Mouse (Mus musculus): Measurements from ENCODE around the gene Rpl14.
A peak's percentile ranks its signal among the peaks of the same experiment; 100 is the strongest.

Gene Rpl14

DNA sequence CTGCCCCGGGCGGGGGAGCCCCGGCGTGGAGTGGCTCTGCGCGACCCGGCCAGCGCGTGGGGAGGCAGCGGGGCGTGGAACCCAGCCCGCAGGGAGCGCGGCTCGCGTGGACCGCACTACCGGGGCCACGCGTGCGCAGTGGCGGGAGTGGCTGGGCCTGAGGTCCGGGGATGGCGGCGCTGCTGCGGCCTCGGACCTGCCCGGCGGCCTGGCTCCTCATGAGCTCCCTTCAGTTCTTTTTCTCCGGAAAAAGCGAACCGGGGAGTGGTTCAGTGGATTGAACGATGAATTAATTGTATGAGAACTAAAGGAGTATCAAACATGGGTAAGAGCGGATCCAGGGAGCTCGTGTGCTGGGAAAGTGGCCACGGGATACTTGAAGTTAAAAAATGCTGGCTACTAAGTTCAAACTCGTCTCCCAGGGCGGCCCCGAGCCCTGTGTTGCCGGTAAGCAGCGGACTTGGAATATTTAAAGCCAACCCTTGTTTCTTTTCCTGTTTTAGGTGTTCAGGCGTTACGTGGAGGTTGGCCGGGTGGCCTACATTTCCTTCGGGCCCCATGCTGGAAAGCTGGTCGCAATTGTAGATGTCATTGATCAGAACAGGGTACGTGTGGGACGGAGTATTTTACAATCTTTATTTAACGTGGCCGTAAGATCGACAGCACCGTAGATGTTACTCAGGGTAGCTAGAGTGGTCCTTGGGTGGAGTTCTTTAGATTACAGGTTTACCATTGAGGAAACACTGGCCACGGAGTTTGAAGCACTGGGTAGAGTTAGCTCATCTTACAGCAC lies 545 bp downstream of the Rpl14 start:
- no peak for DNase-seq (ENCODE audit: low spot score)

DNA sequence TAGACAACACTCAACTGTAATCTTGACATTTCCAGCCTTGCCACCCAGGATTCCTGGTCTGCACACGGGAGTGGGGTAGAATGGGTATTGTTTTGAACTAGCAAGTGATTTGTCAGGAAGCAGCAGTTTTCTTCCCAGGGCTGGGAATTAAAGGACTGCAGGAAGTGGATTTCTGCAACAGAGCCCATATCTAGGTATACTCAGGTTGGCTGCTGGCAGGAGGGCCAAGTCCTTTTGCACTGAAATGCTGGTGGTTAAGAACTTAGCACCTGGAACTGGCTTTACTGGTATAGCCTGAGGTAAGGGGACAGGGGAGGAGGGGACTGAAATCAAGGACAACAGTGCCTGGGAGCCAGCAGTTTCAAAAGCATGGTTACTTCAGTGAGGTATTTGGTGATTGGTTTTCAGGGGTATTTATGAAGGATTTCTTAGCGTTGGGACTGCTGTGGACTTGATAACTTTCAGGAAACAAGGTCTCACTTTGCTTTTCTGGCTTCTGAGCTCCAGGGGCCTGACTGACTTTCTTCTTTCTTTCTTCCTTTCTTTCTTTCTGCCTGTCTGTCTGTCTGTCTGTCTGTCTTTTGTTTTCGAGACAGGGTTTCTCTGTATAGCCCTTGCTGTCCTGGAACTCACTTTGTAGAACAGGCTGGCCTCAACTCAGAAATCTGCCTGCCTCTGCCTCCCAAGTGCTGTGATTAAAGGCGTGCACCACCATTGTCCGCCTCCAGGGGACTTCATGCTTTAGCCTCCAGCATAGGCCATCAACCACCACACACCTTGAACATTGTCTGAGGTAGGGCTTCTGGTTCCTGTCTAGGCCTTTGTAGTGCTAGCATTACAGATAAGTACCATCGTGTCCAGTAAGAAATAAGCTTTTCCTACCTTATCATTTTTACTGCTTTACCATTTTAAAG lies 4.8 kb downstream of the Rpl14 start:
- no peak for DNase-seq (ENCODE audit: low spot score)

DNA sequence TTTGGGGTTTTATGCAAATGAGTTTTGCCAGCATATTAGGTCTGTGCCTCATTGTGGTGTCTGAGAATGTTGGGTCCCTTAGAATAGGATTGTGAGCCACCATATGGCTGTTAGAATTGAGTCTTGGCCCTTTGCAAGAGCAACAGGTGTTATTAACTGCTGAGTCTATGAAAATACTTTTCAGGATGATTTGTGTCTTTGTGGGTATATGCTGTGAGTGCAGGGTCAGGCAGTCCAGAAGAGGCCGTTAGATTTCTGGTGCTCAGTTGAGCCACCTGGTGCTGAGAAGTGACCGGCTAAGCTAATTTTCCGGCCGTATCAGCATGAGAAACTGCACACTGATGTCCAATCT lies 5.4 kb downstream of the Rpl14 start:
- no peak for DNase-seq (ENCODE audit: low spot score)

DNA sequence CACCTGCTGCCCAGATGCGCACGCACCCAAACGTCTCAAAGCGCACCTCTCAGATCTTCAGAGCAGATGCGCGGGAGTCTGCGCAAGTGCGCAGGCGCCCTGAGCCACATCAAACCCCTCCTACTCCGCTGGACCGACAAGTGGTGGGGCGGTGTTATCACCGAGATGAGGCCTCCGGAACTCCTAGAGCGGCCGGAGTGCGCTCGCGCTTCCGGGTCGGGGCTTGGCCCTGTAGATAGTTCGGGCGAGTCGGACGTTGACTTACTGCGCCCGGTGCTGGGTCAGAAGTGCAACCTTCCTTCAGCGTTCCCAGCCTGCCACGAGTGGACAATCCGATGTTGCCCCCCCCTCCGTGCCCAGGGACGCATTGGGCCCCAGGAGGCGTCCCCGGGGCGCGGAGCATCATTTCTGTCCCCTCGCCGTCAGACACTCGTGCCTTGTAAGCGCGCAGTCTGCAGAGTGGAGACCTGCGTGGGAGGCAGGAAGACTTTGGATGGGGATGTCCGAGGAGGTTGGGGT lies 5.9 kb downstream of the Rpl14 start:
- DNase-seq (ENCODE audit: low spot score), result peak; percentile 86

DNA sequence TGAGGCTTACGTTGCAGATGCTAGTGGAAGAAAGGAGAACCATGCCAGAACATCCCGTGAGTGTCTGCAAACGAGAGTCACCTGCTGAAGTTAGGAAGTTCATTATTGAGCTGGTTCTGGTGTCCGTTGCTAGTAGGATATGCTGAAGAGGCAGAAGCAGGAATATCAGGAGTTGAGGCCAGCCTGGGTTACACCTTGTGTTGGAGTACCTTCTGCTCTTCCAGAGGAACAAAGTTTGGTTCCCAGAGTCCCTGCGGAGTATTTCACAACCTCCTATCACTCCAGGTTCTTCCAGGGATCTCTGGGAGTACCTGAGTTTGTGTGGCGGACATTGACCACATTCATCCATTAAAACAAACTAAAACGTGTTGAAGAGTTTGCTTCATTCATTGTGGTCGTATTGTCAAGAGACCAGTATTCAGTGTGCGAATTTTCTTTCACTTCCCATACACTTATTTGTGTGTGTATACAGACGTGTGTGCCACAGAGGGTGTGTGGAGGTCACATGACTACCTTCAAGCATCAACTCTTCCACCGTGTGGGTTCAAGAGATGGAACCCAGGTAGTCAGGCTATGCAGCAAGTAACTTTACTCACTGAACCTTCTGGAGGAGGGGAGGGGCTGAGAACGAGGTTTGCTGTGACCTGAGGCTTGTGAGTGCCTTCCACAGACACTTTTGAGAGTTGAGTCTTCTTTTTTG lies 6.6 kb downstream of the Rpl14 start:
- DNase-seq (ENCODE audit: low spot score), result no peak

DNA sequence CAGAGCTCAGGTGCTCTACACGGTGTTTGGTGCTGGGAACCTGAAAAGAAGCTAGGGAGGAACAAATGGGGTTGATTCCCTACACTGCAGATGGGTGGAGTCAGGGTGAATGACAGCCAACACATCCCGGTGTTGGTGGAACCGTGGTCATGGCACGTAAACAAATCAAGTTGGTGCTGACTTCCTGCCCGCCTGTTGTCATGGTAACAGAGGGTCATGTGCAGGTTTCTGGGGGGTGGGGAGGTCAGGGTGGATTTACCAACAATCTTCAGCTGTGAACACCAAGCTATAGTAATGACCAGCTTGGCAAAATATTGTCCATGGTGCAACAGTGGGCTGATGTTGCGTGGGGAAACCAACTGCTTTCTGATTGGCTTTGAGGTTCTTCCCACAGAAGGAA lies 7.5 kb downstream of the Rpl14 start:
- DNase-seq (ENCODE audit: low spot score), result no peak

DNA sequence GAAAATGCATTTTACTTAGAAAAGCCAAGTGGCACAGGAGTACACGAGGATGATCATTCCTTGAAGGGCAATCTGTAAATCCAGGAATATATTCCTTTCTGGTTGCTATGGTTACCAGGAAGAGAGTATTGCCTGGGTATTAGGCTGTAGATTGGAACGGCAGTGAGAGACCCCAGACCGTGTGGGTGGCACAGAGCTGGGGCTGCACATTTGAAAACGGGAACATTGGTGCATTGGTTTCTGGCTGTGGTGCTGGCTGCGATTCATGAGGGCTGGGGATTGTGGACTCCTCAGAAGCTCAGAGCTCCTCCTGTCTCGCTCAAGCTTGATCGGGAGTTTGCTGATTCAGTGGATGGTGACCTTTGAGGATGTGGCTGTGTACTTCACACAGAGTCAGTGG lies 8.6 kb downstream of the Rpl14 start:
- DNase-seq (ENCODE audit: low spot score), result no peak

DNA sequence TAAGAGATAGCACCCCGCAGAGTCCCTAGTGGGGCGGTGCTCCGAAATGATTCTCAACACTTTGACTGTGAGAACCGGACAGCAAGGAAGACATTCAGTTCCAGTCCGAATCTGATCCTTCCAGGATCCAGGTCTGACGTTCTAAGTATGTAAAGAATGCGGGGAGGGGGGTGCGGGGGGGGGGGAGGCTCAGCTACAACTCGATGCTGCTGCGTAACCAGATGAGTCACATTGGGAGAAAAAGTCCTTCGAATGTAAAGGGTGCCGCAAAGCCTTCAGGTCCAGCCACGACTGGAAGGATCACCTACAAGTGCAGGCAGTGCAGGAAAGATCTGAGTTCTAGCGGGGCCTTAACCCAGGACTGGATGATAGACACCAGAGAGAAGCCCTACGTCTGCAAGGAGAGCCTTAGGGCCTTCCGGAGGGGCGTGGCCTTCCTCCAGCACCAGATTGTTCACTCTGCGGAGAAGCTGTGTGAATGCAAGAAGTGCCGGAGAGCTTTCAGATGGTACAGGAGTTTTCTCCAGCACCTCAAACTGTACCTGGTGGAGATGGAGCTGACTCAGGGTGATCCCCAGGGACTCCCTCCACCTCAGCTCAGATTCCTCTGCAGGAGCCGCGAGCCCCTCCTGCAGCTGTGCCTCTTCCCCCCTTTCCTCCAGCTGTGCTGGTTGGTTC lies 10.8 kb downstream of the Rpl14 start:
- peak; percentile 45 for DNase-seq (ENCODE audit: low spot score)

DNA sequence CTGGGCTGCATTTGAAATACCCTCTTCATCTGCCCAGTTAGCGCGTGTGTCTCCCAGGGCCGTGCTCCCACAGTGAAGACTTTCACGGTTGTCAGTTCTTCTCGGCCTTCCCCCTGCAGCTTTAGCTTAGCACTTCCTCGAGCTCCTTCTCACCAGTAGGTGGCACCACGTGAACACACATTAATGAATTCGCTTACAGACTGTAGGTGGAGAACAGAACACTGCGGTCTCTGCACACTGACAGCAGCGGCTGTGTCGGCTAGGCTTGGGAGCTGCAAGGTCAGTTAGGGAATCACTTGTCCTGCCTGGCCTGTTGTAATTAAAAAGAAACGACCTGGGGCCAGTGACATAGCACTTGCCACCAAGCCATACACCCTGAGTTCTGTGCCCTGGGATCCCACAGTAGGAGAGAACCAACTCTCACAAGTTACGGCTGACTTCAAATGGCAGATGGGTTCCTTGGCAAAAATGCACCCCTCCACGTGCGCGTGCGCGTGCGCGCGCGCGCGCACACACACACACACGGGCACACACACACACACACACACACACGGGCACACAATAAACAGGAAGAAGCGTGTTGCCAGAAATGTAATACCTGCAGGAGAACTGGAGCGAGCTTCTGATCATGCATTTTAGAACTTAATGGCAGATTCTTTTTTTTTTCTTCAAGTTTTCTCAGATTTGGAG lies 11.5 kb downstream of the Rpl14 start:
- peak; percentile 79 for DNase-seq (ENCODE audit: low spot score)

DNA sequence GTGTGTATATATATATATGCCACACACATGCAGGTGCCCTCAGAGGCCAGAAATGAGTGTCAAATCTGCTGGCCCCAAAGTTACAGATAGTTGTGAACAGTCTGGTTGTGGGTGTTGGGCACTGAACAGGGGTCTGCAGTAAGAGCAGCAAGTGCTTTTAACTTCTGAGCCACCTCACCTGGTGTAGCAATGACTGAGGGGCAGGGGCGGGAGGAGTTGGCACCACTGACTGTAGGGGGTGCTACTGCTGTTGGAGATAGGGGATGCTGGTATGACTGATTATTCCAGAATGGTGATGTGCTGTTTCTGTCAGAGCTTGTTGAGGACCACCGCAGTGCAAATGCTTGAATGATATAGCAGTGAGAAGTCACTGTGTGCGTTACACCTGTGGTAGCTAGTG lies 12.1 kb downstream of the Rpl14 start:
- no peak for DNase-seq (ENCODE audit: low spot score)

DNA sequence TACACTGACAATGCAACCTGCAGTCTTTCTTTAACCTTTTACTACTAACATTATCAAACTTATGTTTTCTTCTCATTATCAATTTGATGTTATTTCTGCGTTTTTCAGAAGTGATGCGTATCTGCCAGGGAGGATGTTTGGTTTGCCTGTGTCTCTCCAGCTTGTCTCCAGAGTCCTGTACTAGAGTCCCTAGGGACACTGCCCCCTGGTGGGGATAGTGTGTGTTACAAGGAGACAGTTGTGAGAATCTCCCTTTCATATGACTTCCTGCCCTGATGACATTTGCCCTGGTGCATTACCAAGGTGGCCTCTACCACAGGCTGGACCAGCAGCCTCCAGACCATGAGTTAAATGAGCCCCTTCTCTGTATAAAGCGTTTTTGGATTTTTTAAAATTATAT lies 15.3 kb downstream of the Rpl14 start:
- DNase-seq (ENCODE audit: low spot score), result peak; percentile 56

DNA sequence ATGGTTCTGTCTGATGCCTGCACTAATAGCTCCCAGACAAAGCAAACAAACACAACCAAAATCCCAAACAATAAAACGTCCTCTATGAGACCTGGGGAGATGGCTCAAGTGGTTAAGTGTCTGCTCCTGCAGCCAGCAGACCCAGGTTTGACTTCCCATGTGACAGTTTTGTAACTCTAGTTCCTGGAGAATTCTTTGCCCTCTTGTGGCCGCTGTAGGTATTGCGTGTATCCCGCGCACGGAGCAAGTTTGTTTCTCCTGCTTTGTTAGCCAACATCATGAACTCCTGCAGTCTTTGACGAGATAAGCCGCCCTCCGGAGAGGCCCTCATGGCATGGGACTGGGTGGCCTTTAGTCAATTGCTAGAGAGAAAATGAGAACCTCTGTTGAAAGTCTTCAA lies 20.2 kb downstream of the Rpl14 start:
- DNase-seq (ENCODE audit: low spot score), result peak; percentile 59

DNA sequence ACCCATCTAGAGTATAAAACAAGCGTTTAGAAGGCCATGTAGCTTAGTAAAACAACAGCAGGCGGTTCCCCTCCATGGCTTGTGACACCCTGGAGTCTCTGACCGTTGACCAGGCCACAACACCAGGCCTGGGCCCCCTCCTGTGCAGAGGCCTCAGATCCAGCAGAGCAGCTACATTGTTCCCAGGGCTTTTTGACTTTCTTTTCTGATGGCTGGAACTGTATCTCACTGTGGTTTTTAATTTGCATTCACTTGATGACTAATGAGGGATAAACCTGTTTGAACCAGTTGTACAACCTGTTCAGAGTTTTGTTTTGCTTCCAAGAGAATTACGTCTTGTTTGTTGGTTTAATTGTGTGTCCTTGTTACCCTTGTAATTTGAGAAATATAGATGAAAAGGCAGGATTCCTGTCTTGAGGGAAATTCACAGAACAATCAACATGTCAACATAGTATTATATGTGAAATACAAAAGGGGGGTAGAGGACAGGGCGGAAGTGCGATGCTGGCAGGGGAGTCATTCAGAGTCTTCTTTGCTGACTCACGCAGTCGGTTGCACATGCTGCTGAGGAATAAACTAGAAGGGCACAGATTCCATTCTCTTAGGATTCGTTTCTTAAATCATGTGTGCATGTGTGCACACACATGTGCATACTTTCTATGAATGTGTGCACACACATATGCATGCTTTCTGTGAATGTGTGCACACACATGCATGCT lies 22.3 kb downstream of the Rpl14 start:
- DNase-seq (ENCODE audit: low spot score), result no peak

DNA sequence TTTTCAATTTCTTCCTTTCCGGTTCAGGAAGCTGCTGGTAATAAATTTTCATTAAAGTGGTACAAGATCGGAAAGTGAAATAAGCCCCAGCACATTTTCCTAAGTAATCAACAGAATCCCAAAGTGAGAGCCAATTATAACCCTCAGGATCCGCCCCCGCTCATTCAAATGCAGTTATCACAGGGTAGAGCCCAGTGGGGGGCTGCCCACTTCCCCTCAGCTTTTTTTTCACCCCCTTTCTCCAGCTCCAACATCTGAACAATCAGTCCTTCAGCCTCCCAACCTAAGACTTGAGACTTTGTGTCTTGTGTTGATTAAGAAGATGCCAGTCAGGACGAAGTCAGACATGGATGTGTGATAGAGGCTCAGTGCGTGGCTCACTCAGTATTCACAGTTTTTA lies 23.6 kb downstream of the Rpl14 start:
- no peak for DNase-seq (ENCODE audit: low spot score)

DNA sequence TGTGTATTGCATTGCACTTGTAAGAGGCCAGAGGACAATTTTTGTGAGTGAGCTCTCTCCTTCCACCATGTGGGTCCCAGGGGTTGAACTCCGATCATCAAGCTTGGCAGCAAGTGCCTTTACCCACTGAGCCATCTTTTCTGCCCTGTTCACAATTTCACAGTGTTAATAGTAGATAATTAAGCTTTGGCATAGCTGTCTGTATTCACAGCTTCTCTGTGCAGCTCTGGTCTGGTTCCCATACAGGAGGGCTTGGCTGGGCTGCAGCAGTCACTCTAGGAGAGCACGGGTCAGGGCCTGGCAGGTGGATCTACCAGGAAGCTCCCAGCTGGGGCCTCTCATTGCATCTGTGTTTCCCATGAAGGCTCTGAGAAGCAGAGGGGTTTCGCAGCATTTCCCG lies 24.1 kb downstream of the Rpl14 start:
- no peak for DNase-seq (ENCODE audit: low spot score)

DNA sequence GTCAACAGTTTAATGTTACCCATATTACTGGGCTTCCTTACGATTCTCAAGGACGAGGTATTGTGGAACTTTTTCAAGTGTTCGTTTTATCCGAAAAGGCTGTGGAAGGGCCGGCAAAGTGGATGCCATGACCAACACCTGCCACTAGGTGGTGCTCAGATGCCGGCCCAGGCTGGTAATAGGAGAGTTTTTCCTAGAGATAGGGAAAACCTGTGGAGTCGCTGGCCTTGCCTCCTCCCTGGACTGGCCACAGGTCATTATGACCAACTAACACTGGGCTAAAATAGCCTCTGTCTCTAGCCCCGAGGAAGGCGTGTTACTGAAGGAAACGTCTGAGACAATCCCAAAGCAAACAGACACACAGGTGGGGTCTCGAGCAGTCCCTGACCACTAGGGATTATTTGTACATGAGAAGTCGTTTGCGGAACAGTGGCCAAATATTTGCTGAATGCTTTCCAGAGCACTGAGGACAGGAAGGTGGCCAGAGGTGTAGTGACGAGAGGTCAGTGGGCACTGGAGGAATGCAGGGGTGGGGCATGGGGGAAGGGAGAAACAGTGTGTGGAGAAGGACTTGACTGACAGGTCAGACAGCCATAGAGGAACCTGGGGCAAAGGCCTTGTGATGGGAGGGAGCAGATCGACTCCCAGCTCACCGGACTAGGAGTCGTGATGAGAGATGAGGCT lies 30.4 kb downstream of the Rpl14 start:
- peak; percentile 77 for DNase-seq (ENCODE audit: low spot score)

DNA sequence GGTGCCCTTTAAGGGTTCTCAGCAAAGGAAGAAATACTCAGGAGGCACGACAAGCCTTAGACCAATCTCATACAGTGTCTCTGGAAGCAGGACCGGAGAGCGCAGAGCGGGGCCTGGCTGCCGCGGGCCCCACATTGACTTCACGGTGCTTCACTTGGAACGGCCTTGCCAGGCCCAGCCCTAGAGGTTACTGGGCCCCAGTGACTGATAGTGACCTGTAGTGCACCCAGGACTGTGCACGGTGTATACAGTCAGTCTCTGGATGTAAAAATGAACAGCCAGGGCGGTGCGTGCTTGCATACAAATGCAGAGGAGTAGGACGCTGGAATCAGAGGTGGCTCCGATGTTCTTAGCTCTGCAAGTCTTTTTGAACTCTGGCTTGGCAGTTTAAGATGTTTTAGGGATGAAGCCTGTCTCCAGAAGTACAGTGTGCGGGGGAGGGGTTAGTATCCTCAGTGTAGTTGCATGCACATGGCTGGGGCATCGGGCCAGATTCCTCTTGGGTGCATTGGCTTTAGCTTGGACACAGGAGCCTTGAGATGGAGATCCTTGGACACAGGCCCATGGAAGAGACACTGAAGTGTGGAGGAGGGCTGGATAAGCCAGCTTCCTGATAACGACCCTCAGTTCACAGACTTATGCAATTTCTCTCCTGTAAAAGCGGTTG lies 31.1 kb downstream of the Rpl14 start:
- peak; percentile 65 for DNase-seq (ENCODE audit: low spot score)

DNA sequence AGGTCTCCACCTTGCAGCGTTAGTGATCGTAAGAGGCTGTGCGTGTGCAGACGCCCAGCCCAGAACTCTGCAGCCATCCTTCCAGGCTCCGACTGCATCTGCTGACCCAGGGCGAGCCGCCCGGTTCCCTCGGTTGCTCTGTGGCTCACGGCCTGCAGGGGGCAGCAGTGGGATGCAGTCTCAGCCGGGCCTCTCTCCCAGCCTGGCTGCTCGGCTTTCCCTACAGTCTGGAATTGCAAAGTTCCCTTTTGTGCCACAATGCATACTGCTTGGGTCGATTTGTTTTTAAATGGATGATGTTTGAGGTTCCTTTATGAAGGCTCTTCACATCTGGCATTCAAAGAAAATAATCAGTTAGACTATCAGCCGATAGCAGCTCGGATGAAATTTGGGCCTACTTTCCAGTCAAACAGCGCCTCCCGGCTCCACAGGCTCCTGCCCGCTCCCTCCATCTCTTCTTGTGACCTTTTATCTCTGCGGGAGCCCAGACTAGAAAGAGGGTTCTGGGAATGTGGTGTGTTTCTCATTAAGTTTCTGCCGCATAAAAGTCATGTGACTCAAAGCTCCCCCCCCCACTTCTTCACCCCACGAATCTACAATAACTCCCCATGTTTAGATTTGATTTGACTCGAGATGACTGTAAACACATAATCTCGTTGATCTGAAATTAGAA lies 31.7 kb downstream of the Rpl14 start:
- peak; percentile 87 for DNase-seq (ENCODE audit: low spot score)

DNA sequence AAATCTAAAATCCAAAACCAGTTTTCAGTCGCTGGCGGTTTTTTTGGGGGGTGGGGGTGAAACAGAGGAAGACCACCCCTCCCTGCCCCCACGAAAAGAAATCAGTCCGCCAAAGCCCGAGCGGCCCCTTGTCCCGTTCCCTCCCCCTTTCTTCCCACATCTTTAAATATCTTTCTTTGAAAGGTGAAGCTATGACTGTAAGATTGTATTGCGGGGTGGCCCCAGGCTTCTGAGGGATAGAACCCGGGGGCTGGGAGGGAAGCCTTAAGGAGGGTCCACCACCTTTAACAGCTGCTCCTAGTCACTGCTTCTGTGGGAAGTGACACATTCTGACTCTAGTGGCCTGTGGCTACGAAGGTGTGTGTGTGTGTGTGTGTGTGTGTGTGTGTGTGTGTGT lies 32.3 kb downstream of the Rpl14 start:
- no peak for DNase-seq (ENCODE audit: low spot score)

Data from ovary, postnatal 36 days (tissue).